Mouse (Mus musculus) CH12.LX (cell line): ENCODE measurements around the gene Pla2g12b. TPM values are rescaled to one million over a fixed set of nuclear protein-coding genes. Genes with fewer than 3 reads are reported as not detected.

Experiments used
- DNase-seq: peaks from one replicate; pipeline ENCODE4 v3.0.0-alpha.2; 2013; ENCODE audit errors: extremely low read depth
- H3K27ac ChIP-seq: 2 replicates; pipeline ENCODE4 v1.5.1; 2012; ENCODE audit warnings: low read depth, mild to moderate bottlenecking, control low read depth, moderate library complexity; ENCODE audit not compliant: insufficient read depth
- H3K27me3 ChIP-seq: replicated peaks from 2 replicates; pipeline ENCODE3; 2012; ENCODE audit warnings: inconsistent platforms
- H3K36me3 ChIP-seq, 2 experiments: replicated peaks in 1 of 2; 2 replicates each; pipeline versions ENCODE3 to v1.6.1; 2012; ENCODE audit warnings: inconsistent platforms in 1 of 2, low read length in 1 of 2, mild to moderate bottlenecking in 1 of 2, mixed read lengths in 1 of 2, moderate library complexity in 1 of 2; ENCODE audit not compliant: control insufficient read depth in 1 of 2, insufficient read depth in 1 of 2
- H3K4me1 ChIP-seq, 2 experiments: 2 replicates each; pipeline ENCODE4 v1.6.1; 2012; ENCODE audit warnings: inconsistent platforms in 1 of 2, moderate library complexity in 1 of 2; ENCODE audit not compliant: insufficient read depth in 2 of 2, control insufficient read depth in 1 of 2
- H3K4me2 ChIP-seq: 2 replicates; pipeline ENCODE4 v1.6.1; 2012; ENCODE audit warnings: low read depth, mild to moderate bottlenecking, control low read depth; ENCODE audit not compliant: poor library complexity, insufficient read depth, severe bottlenecking
- H3K4me3 ChIP-seq, 3 experiments: fragments of 150-350 bp in 1 of 3; sonication (generic) in 1 of 3; replicated peaks in 1 of 3; 2 replicates each; pipeline versions ENCODE3 to v1.5.1; 2011 to 2012; ENCODE audit warnings: low read depth in 2 of 3, low read length in 2 of 3, mild to moderate bottlenecking in 2 of 3, moderate library complexity in 2 of 3, control low read depth in 1 of 3, improper control_type of control experiment in 1 of 3, inconsistent platforms in 1 of 3, mixed read lengths in 1 of 3; ENCODE audit not compliant: poor library complexity in 1 of 3
- H3K79me2 ChIP-seq: replicated peaks from 2 replicates; pipeline ENCODE4 v1.6.1; 2012; ENCODE audit warnings: mild to moderate bottlenecking, moderate library complexity; ENCODE audit not compliant: control insufficient read depth, poor library complexity, insufficient read depth, severe bottlenecking; ENCODE audit errors: extremely low read depth
- H3K9ac ChIP-seq: 2 replicates; pipeline ENCODE4 v1.6.1; 2012; ENCODE audit warnings: low read depth, mild to moderate bottlenecking, control low read depth, moderate library complexity; ENCODE audit not compliant: insufficient read depth
- H3K9me3 ChIP-seq: replicated peaks from 2 replicates; pipeline ENCODE3; 2012; ENCODE audit warnings: low read length, inconsistent platforms, mixed read lengths
- BHLHE40 ChIP-seq: IDR thresholded peaks from 2 replicates; pipeline ENCODE4 v1.6.1; 2011; ENCODE audit warnings: mild to moderate bottlenecking, low read depth, low read length, improper control_type of control experiment
- CHD1 ChIP-seq: IDR thresholded peaks from 2 replicates; pipeline ENCODE4 v1.6.1; 2012; ENCODE audit warnings: low read depth, low read length, improper control_type of control experiment, inconsistent platforms
- CTCF ChIP-seq, 2 experiments: IDR thresholded peaks in 1 of 2; conservative IDR thresholded peaks in 1 of 2; 2 replicates each; pipeline ENCODE4 v1.5.1; 2011 to 2012; ENCODE audit warnings: low read depth in 2 of 2, low read length in 2 of 2, improper control_type of control experiment in 1 of 2, inconsistent platforms in 1 of 2, mild to moderate bottlenecking in 1 of 2, moderate library complexity in 1 of 2
- ELF1 ChIP-seq: IDR thresholded peaks from 2 replicates; pipeline ENCODE4 v1.6.1; 2014; ENCODE audit warnings: low read depth, mild to moderate bottlenecking, inconsistent platforms, low read length, improper control_type of control experiment
- EP300 ChIP-seq: IDR thresholded peaks from 2 replicates; pipeline ENCODE4 v1.6.1; 2011; ENCODE audit warnings: low read length, improper control_type of control experiment
- ETS1 ChIP-seq: conservative IDR thresholded peaks from 2 replicates; pipeline ENCODE4 v1.6.1; 2012; ENCODE audit warnings: low read depth, mild to moderate bottlenecking, inconsistent platforms, low read length, improper control_type of control experiment, moderate library complexity
- GABPA ChIP-seq: IDR thresholded peaks from 2 replicates; pipeline ENCODE4 v1.6.1; 2012; ENCODE audit warnings: low read depth, low read length, improper control_type of control experiment, inconsistent platforms; ENCODE audit not compliant: insufficient replicate concordance
- MAX ChIP-seq: IDR thresholded peaks from 2 replicates; pipeline ENCODE4 v1.6.1; 2011; ENCODE audit warnings: low read length, improper control_type of control experiment
- MAZ ChIP-seq: IDR thresholded peaks from 2 replicates; pipeline ENCODE4 v1.6.1; 2012; ENCODE audit warnings: low read depth, mild to moderate bottlenecking, inconsistent platforms, low read length, improper control_type of control experiment, moderate library complexity
- MEF2A ChIP-seq: IDR thresholded peaks from 2 replicates; pipeline ENCODE4 v1.6.1; 2014; ENCODE audit warnings: low read depth, mild to moderate bottlenecking, inconsistent platforms, low read length, improper control_type of control experiment, borderline replicate concordance
- MXI1 ChIP-seq: IDR thresholded peaks from 2 replicates; pipeline ENCODE4 v1.6.1; 2011; ENCODE audit warnings: mild to moderate bottlenecking, low read depth, low read length, improper control_type of control experiment
- MYC ChIP-seq: IDR thresholded peaks from 2 replicates; pipeline ENCODE4 v1.6.1; 2011; ENCODE audit warnings: low read depth, mild to moderate bottlenecking, improper control_type of control experiment, low read length
- NELFE ChIP-seq: IDR thresholded peaks from 2 replicates; pipeline ENCODE4 v1.6.1; 2011; ENCODE audit warnings: low read depth, low read length, improper control_type of control experiment
- PAX5 ChIP-seq: IDR thresholded peaks from 2 replicates; pipeline ENCODE4 v1.6.1; 2012; ENCODE audit warnings: low read length, inconsistent platforms, mixed read lengths
- RAD21 ChIP-seq: IDR thresholded peaks from 2 replicates; pipeline ENCODE4 v1.6.1; 2011; ENCODE audit warnings: low read depth, mild to moderate bottlenecking, low read length, improper control_type of control experiment, moderate library complexity
- RCOR1 ChIP-seq: conservative IDR thresholded peaks from 2 replicates; pipeline ENCODE4 v1.6.1; 2012; ENCODE audit warnings: low read depth, mild to moderate bottlenecking, inconsistent platforms, low read length, improper control_type of control experiment
- SIN3A ChIP-seq: IDR thresholded peaks from 2 replicates; pipeline ENCODE4 v1.6.1; 2012; ENCODE audit warnings: low read length, improper control_type of control experiment, inconsistent platforms
- USF1 ChIP-seq: IDR thresholded peaks from 2 replicates; pipeline ENCODE4 v1.6.1; 2014; ENCODE audit warnings: low read depth, mild to moderate bottlenecking, inconsistent platforms, low read length, improper control_type of control experiment
- ZNF384 ChIP-seq: IDR thresholded peaks from 2 replicates; pipeline ENCODE4 v1.6.1; 2012; ENCODE audit warnings: low read depth, low read length, improper control_type of control experiment, inconsistent platforms
- dilution Hi-C: fragments of 300-500 bp; cut with MboI; formaldehyde crosslinking; loops from 2 replicates; pipeline ENCODE4 v1.14.3; 2020; ENCODE audit warnings: low sequenced_read_pairs; ENCODE audit not compliant: extremely low pct_unique_long_range_greater_than_20kb, extremely low pct_ligation_motif_present
- in situ Hi-C: fragments of 300-500 bp; cut with MboI; formaldehyde crosslinking; loops from 3 replicates; pipeline ENCODE4 v1.14.3; 2019; ENCODE audit warnings: low sequenced_read_pairs, low pct_ligation_motif_present, low pct_unique_long_range_greater_than_20kb, mixed read lengths
- polyA plus RNA-seq: library from polyadenylated mRNA; unstranded; fragments of >175 nt; gene quantifications from 2 replicates; pipeline ENCODE4 v1.2.1, GENCODE M21; 2012; ENCODE audit warnings: low read depth; ENCODE audit not compliant: insufficient read length
- total RNA-seq, 2 experiments: library from RNA; depleted of rRNA; stranded (reverse); fragments of 300-350 nt in 1 of 2; fragments of >200 nt in 1 of 2; gene quantifications; 2 replicates each; pipeline ENCODE4 v1.2.3; 2012 to 2014

Gene Pla2g12b
- total and polyA plus RNA-seq, 3 experiments = not detected

DNA sequence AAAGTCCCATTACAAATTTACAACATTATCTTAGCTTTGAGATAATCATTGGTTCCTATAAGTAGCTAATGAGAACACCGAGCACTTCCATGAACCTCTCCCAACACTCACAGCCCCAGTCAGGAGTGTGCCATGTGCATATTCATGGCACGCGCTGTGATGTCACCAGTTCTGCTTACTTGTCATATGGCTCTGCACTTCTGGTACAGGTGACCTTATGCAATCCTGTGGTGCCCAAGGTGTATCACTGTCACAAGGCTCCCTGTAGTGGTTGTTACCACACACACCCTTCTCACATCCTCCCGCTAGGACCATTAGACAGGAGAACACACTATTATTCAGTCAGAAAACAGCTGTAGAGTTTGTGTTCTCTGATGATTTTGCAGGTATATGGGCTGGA is 36.7 kb upstream of the Pla2g12b start:
- Histone ChIP-seq H3K4me2 (no peak overlapping the region), H3K36me3 (peaks cover 76 to 97% of the 10 kb centered on the region in 2 experiments), H3K9ac (no peak overlapping the region), H3K4me1 (peaks cover 6 to 12% of the 10 kb centered on the region in 2 experiments), H3K27me3 (no peaks in the 10 kb centered on the region)
- dilution Hi-C loops = no loop called here
- TF ChIP-seq ELF1 (no peak), MEF2A (no peak), RAD21 (no peak), CTCF (conservative IDR thresholded peaks at IDR 0.05 in 1 of 2, IDR thresholded peaks at IDR 0.05 in 1 of 2; ENCODE audit: low read depth in 2 of 2, low read length in 2 of 2) (no peak), SIN3A (no peak), ETS1 (no peak), RCOR1 (no peak), MXI1 (no peak), MAX (no peak), MYC (no peak), BHLHE40 (no peak), MAZ (no peak), USF1 (no peak), EP300 (no peak), NELFE (no peak), ZNF384 (no peak)
- TF ChIP-seq, all 38 proteins: peak for 0
- Histone ChIP-seq H3K9me3 (no peaks in the 10 kb centered on the region), H3K79me2 (no peaks in the 10 kb centered on the region), H3K27ac (no peak overlapping the region), H3K4me3 (no peak overlapping the region)
- DNase-seq = no peak
- in situ Hi-C loops = no loop called here

DNA sequence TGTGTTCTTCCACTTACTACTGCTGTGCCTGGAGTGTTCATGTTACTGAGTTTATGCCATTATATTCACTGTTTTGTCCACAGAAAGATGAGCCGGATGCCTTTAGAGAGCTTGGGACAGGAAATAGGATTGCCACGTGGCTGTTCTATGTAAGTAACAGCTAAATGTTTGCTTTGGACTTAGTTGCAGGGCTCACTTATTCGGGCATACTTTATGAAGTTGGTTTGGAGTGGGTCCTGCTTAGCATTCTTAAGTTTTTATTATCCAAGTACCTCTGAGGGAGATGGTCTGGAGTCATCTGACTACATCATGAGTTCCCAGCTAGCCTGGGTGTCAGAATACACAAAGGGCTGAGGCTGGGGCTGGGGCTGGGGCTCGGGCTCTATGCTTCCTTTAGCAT is 36.3 kb upstream of the Pla2g12b start:
- TF ChIP-seq RAD21 (no peak), MXI1 (no peak), ELF1 (no peak), GABPA (no peak), CHD1 (no peak), CTCF (conservative IDR thresholded peaks at IDR 0.05 in 1 of 2, IDR thresholded peaks at IDR 0.05 in 1 of 2; ENCODE audit: low read depth in 2 of 2, low read length in 2 of 2) (no peak), PAX5 (no peak)
- peaks cover 6 to 12% of the 10 kb centered on the region in 2 experiments for H3K4me1 ChIP-seq
- H3K79me2 ChIP-seq = no peaks in the 10 kb centered on the region
- no peak overlapping the region for H3K27ac ChIP-seq
- dilution Hi-C loops (no loop called here), in situ Hi-C loops (no loop called here)
- DNase-seq = no peak
- no peak overlapping the region for H3K4me2 ChIP-seq
- H3K36me3 ChIP-seq = peaks cover 74 to 97% of the 10 kb centered on the region in 2 experiments
- no peaks in the 10 kb centered on the region for H3K9me3 ChIP-seq
- H3K27me3 ChIP-seq = no peaks in the 10 kb centered on the region
- no peak overlapping the region for H3K9ac ChIP-seq
- no peak overlapping the region for H3K4me3 ChIP-seq
